Mouse (Mus musculus): ENCODE measurements around the gene Atp6v1c2.

Atp6v1c2 gene

GRCm38 (mm10) chr12:17255602-17256001 lies 73.6 kb downstream of the Atp6v1c2 start:
- DNase-seq, result no peak

DNA sequence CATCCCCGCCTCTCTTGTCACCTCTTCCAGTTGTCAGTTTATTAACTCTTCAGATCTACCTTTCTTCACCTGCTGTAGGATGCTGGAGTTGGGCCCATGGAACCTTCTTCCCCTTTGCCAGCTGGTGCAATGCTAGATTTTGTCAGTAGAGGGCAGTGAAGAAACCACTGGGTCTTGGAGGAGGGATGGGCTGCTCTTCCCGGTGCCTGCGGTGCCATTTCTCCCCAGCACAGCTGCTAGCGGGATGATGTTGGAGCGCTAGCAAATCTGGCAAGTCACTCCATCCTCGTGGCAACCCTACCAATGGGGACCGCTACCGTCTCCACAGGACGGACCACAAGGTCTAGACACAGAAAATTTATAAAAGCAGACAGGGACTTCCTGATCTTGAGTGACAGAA lies 76.1 kb downstream of the Atp6v1c2 start:
- DNase-seq, result peak; percentile 73

DNA sequence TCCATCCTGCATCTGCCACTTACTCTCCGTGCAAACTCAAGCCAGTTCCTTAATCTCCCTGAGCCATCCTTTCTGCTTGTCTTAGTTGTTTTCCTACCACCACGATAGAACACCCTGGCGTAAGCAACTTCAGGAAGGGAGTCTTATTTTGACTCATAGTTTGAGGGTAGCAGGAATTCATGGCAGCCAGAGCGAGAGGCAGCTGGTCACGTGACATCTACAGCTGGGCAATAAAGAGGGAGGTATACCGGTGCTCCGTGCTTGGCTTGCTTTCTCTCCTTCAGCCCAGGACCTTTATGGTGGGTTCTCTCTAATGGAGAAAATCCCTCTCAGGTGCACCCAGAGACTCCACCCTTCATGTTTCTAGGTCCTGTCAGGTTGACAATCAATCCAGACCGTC lies 78.2 kb downstream of the Atp6v1c2 start:
- DNase-seq, result no peak

- no peak for DNase-seq
These were observed 87.1 kb downstream of the Atp6v1c2 start for GRCm38 (mm10) chr12:17242041-17242440.

GRCm38 (mm10) chr12:17241614-17242013 lies 87.5 kb downstream of the Atp6v1c2 start:
- DNase-seq, result no peak

GRCm38 (mm10) chr12:17241016-17241415 lies 88.1 kb downstream of the Atp6v1c2 start:
- no peak for DNase-seq

DNA sequence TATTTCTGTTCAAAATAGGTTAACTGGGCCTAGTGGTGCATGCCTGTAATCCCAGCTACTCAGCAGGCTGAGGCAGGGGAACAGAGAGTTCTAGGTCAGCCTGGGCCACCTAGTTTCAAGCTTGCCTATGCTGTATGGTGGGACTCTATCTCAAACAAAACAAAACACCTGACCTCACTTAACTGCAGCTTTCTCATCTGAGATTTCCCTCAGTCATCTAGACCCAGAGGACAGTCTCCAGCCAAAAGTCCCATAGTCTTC lies 89.8 kb downstream of the Atp6v1c2 start:
- no peak for DNase-seq

- DNase-seq, result no peak
These were observed 90.4 kb downstream of the Atp6v1c2 start for GRCm38 (mm10) chr12:17238588-17239427.

- DNase-seq, result no peak
These were observed 93.4 kb downstream of the Atp6v1c2 start for GRCm38 (mm10) chr12:17235535-17236313.

Data from right cerebral cortex, postnatal 4 days (tissue).